Mouse (Mus musculus) cerebellum, adult 11-12 months (tissue): Measurements from ENCODE around the gene Slc16a14.
A peak's percentile ranks its signal among the peaks of the same experiment; 100 is the strongest.
"Not testable (repeated sequence)": the region's sequence is repeated elsewhere in the genome, so short reads cannot be mapped to it uniquely, and the experiment has no call there.

Experiments
- DNase-seq: peaks from one replicate; pipeline ENCODE4 v3.0.0; 2022

Slc16a14 gene

GRCm38 (mm10) chr1:84934503-84935333 lies at the start of gene Slc16a14:
TSS of gene Slc16a14 (minus strand) at chr1:84935134.
- DNase-seq: peak; percentile 60

GRCm38 (mm10) chr1:84961779-84962178 lies 26.8 kb upstream of the Slc16a14 start:
- DNase-seq: not testable (repeated sequence)

- not testable (repeated sequence) for DNase-seq
Measured at GRCm38 (mm10) chr1:84957713-84958112, 22.8 kb upstream of the Slc16a14 start.

- not testable (repeated sequence) for DNase-seq
Measured at GRCm38 (mm10) chr1:84956771-84957170, 21.8 kb upstream of the Slc16a14 start.

- DNase-seq: peak; percentile 64
Measured at GRCm38 (mm10) chr1:84952456-84953181, 17.7 kb upstream of the Slc16a14 start.

- DNase-seq: peak; percentile 47
Measured at GRCm38 (mm10) chr1:84951566-84951965, 16.6 kb upstream of the Slc16a14 start.

- no peak for DNase-seq
Measured at GRCm38 (mm10) chr1:84947390-84947789, 12.5 kb upstream of the Slc16a14 start.

- no peak for DNase-seq
Measured at GRCm38 (mm10) chr1:84945950-84946349, 11.0 kb upstream of the Slc16a14 start.

GRCm38 (mm10) chr1:84943549-84943948 lies 8.6 kb upstream of the Slc16a14 start:
- DNase-seq: no peak

- DNase-seq: no peak
Measured at GRCm38 (mm10) chr1:84942666-84943065, 7.7 kb upstream of the Slc16a14 start.

- DNase-seq: no peak
Measured at GRCm38 (mm10) chr1:84940322-84940721, 5.4 kb upstream of the Slc16a14 start.

GRCm38 (mm10) chr1:84939466-84939865 lies 4.5 kb upstream of the Slc16a14 start:
- no peak for DNase-seq

- no peak for DNase-seq
Measured at GRCm38 (mm10) chr1:84936716-84937510, 2.0 kb upstream of the Slc16a14 start.

GRCm38 (mm10) chr1:84935668-84936067 lies 734 bp upstream of the Slc16a14 start:
- peak; percentile 81 for DNase-seq

- no peak for DNase-seq
Measured at GRCm38 (mm10) chr1:84934151-84934502, 807 bp downstream of the Slc16a14 start.

- peak; percentile 74 for DNase-seq
Measured at GRCm38 (mm10) chr1:84933472-84934150, 1.3 kb downstream of the Slc16a14 start.

- no peak for DNase-seq
Measured at GRCm38 (mm10) chr1:84925599-84925998, 9.3 kb downstream of the Slc16a14 start.

GRCm38 (mm10) chr1:84924134-84924533 lies 10.8 kb downstream of the Slc16a14 start:
- DNase-seq: no peak

- DNase-seq: no peak
Measured at GRCm38 (mm10) chr1:84923432-84923831, 11.5 kb downstream of the Slc16a14 start.

GRCm38 (mm10) chr1:84918865-84919264 lies 16.1 kb downstream of the Slc16a14 start:
- no peak for DNase-seq

- DNase-seq: no peak
Measured at GRCm38 (mm10) chr1:84915010-84915409, 19.9 kb downstream of the Slc16a14 start.

GRCm38 (mm10) chr1:84912571-84912970 lies 22.4 kb downstream of the Slc16a14 start:
- DNase-seq: no peak
